Mouse (Mus musculus): ENCODE data around the gene Capn12. TPM values are rescaled to one million over a fixed set of nuclear protein-coding genes. Genes with fewer than 3 reads are reported as not detected.

The Capn12 gene
- polyA plus RNA-seq, 1 experiment from 2014 or later, result 0.29 TPM

DNA sequence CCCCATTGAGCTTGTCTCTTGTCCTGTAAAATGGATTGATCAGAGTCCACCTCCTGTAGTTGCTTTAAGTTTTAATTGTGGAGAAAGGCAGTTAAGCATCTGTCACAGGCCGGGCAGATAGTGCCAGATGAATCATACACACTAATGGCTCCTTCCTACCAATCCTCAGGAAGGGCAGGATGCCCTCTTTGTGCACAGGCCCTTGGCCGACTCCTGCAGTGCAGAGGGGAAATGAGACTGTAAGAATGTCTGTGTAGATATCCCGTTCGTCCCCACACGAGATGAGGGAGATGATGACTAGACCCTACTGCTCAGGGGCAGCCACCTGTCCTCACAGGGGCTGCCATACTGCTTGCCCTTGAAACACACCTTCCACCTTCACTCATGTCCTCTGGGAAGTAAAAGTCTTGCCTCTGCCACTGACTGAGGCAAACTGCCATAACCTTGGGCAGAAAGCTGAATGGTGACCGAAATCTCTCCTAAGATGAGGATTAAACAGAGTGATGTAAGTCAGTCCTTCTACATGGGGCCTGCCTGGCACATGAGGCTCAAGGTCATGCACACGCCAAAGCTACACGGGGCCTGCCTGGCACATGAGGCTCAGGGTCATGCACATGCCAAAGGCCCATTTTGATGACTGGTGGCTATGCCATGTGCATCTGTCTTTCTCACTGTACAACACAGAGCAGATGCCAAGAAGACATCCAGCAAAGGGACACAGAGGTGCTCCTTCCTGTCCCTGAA is 40.7 kb downstream of the Capn12 start:
- H3K4me1 ChIP-seq (ENCODE audit: control insufficient read depth, insufficient read depth, low read length), result peaks cover 98% of the 10 kb centered on the region
- 67% methylated on average over 8 of the region's 8 CpGs for WGBS
- no peak for ATAC-seq
- peaks cover 15% of the 10 kb centered on the region for H3K36me3 ChIP-seq (ENCODE audit: control insufficient read depth, insufficient read depth, low read length)
- peak overlapping the region; percentile 91 for H3K27ac ChIP-seq (ENCODE audit: low read length)
- no peak overlapping the region for H3K4me3 ChIP-seq (ENCODE audit: low read length)
- no peak overlapping the region for H3K4me2 ChIP-seq (ENCODE audit: low read depth, low read length)
- no peak overlapping the region for H3K9ac ChIP-seq (ENCODE audit: low read depth, low read length)
- H3K27me3 ChIP-seq (replicated peaks; ENCODE audit: control insufficient read depth, insufficient read depth, low read length), result no peaks in the 10 kb centered on the region
- H3K9me3 ChIP-seq (ENCODE audit: control insufficient read depth, low read length), result no peaks in the 10 kb centered on the region

- Histone ChIP-seq H3K4me1 (ENCODE audit: control insufficient read depth, insufficient read depth, low read length) (peaks cover 91% of the 10 kb centered on the region), H3K27ac (ENCODE audit: low read length) (peak overlapping the region; percentile 91), H3K4me3 (ENCODE audit: low read length) (no peak overlapping the region), H3K4me2 (ENCODE audit: low read depth, low read length) (no peak overlapping the region), H3K9me3 (ENCODE audit: control insufficient read depth, low read length) (no peaks in the 10 kb centered on the region), H3K27me3 (replicated peaks; ENCODE audit: control insufficient read depth, insufficient read depth, low read length) (no peaks in the 10 kb centered on the region), H3K36me3 (ENCODE audit: control insufficient read depth, insufficient read depth, low read length) (peaks cover 10% of the 10 kb centered on the region; the same call in 1 of the 2 replicates), H3K9ac (ENCODE audit: low read depth, low read length) (no peak overlapping the region; the same call in 1 of the 2 replicates)
- ATAC-seq, result no peak
- WGBS, result 59% methylated on average over 4 of the region's 4 CpGs
Observed at GRCm38 (mm10) chr7:28922606-28923005, 41.4 kb downstream of the Capn12 start.

DNA sequence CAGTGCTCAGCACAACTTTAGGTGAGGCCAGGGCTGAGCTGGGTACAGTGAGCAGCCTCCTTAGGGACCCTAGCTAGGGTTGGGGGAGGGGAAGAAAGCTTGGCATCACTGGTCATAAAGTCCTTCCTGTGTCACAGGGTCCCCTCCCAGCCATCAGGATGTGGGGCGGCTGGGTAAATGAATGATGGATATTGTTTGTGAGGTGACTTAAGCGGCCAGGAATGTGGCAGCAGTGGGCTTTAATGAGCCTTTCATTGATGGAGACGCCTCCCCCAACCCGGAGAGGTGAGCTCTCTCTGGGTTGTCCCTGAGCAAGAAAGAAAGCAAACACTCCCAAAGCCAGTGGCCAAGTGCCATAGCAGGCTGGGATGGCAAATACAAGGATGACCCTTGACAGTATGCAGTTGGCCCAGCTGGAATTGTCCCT is 42.7 kb downstream of the Capn12 start:
- no peaks in the 10 kb centered on the region for H3K27me3 ChIP-seq (replicated peaks; ENCODE audit: control insufficient read depth, insufficient read depth, low read length)
- ATAC-seq, result no peak
- no peak overlapping the region for H3K4me3 ChIP-seq (ENCODE audit: low read length)
- peaks cover 78% of the 10 kb centered on the region for H3K4me1 ChIP-seq (ENCODE audit: control insufficient read depth, insufficient read depth, low read length)
- H3K27ac ChIP-seq (ENCODE audit: low read length), result peak overlapping the region; percentile 91
- H3K9me3 ChIP-seq (ENCODE audit: control insufficient read depth, low read length), result no peaks in the 10 kb centered on the region
- peak overlapping the region; percentile 22; the same call in 1 of the 2 replicates for H3K4me2 ChIP-seq (ENCODE audit: low read depth, low read length)
- peaks cover 4% of the 10 kb centered on the region; the same call in 1 of the 2 replicates for H3K36me3 ChIP-seq (ENCODE audit: control insufficient read depth, insufficient read depth, low read length)
- peak overlapping the region; percentile 60 for H3K9ac ChIP-seq (ENCODE audit: low read depth, low read length)
- 16% methylated on average over 4 of the region's 4 CpGs for WGBS

DNA sequence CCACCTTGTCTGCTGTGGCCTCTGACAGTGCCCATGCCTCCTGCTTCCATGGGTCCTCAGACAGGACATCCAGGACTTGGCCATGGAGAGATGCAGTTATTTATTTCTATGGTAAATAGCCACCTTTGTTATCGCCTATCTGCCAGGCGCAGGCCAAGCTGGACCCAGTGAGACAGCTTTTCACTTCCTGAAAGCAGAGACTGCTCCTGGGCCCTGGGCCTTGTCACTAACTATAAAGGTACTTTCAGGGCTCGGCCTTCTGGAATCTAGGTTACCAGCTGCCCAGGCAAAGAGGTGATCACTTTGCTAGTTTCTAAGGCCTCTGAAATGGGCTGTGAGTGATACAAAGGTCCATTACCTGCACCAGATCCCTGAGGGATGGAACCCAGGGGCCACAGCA is 43.6 kb downstream of the Capn12 start:
- Histone ChIP-seq H3K4me2 (ENCODE audit: low read depth, low read length) (peak overlapping the region; percentile 35), H3K27me3 (replicated peaks; ENCODE audit: control insufficient read depth, insufficient read depth, low read length) (no peaks in the 10 kb centered on the region), H3K4me1 (ENCODE audit: control insufficient read depth, insufficient read depth, low read length) (peaks cover 78% of the 10 kb centered on the region), H3K9ac (ENCODE audit: low read depth, low read length) (peak overlapping the region; percentile 60), H3K9me3 (ENCODE audit: control insufficient read depth, low read length) (no peaks in the 10 kb centered on the region), H3K36me3 (ENCODE audit: control insufficient read depth, insufficient read depth, low read length) (peaks cover 4% of the 10 kb centered on the region; the same call in 1 of the 2 replicates), H3K27ac (ENCODE audit: low read length) (peak overlapping the region; percentile 91), H3K4me3 (ENCODE audit: low read length) (peak overlapping the region; percentile 18)
- peak; percentile 14 for ATAC-seq
- 45% methylated on average over 3 of the region's 3 CpGs for WGBS

DNA sequence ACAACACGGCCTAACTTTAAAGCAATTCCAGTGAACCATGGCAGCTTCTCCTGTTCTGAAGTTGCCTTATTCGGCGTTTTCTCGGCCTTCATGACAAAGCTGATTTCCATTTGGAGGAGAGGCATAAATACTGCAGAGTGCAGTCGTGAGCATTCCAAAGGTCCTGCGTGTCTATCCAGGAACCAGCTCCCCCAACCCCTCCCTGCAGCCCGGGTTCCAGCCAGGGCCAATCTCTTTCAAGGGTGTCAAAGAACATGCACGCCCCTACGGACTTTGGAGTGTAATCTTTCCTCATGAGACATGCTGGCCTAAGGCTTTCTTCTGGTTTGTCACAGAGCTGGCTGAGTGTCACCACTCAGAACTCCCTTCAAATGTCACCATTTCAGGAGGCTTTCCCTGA is 44.1 kb downstream of the Capn12 start:
- Histone ChIP-seq H3K36me3 (ENCODE audit: control insufficient read depth, insufficient read depth, low read length) (peaks cover 4% of the 10 kb centered on the region; the same call in 1 of the 2 replicates), H3K9ac (ENCODE audit: low read depth, low read length) (peak overlapping the region; percentile 60), H3K4me2 (ENCODE audit: low read depth, low read length) (peak overlapping the region; percentile 35), H3K4me3 (ENCODE audit: low read length) (no peak overlapping the region), H3K27ac (ENCODE audit: low read length) (peak overlapping the region; percentile 91), H3K9me3 (ENCODE audit: control insufficient read depth, low read length) (no peaks in the 10 kb centered on the region), H3K27me3 (replicated peaks; ENCODE audit: control insufficient read depth, insufficient read depth, low read length) (no peaks in the 10 kb centered on the region), H3K4me1 (ENCODE audit: control insufficient read depth, insufficient read depth, low read length) (peaks cover 78% of the 10 kb centered on the region)
- peak; percentile 94 for ATAC-seq
- 17% methylated on average over 9 of the region's 9 CpGs for WGBS

- WGBS, result 40% methylated on average over 2 of the region's 2 CpGs
- H3K4me1 ChIP-seq (ENCODE audit: control insufficient read depth, insufficient read depth, low read length), result peaks cover 77% of the 10 kb centered on the region
Observed at GRCm38 (mm10) chr7:28926172-28926571, 45.0 kb downstream of the Capn12 start.

GRCm38 (mm10) chr7:28929381-28929780 is 48.2 kb downstream of the Capn12 start:
- Histone ChIP-seq H3K27ac (ENCODE audit: low read length) (peak overlapping the region; percentile 83), H3K9me3 (ENCODE audit: control insufficient read depth, low read length) (no peaks in the 10 kb centered on the region), H3K4me1 (ENCODE audit: control insufficient read depth, insufficient read depth, low read length) (peaks cover 64% of the 10 kb centered on the region), H3K9ac (ENCODE audit: low read depth, low read length) (no peak overlapping the region), H3K36me3 (ENCODE audit: control insufficient read depth, insufficient read depth, low read length) (no peaks in the 10 kb centered on the region), H3K27me3 (replicated peaks; ENCODE audit: control insufficient read depth, insufficient read depth, low read length) (no peaks in the 10 kb centered on the region), H3K4me2 (ENCODE audit: low read depth, low read length) (0 out of 2 replicates have a peak overlapping the region, but pooled peaks have one; percentile 0), H3K4me3 (ENCODE audit: low read length) (no peak overlapping the region)
- WGBS, result 25% methylated on average over 3 of the region's 3 CpGs
- ATAC-seq, result no peak

More at GRCm38 (mm10) chr7:28926172-28926571, 45.0 kb downstream of the Capn12 start:
- ATAC-seq, result no peak
- Histone ChIP-seq H3K9me3 (ENCODE audit: control insufficient read depth, low read length) (no peaks in the 10 kb centered on the region), H3K36me3 (ENCODE audit: control insufficient read depth, insufficient read depth, low read length) (peaks cover 4% of the 10 kb centered on the region; the same call in 1 of the 2 replicates), H3K27ac (ENCODE audit: low read length) (peak overlapping the region; percentile 91), H3K9ac (ENCODE audit: low read depth, low read length) (peak overlapping the region; percentile 43; the same call in 1 of the 2 replicates), H3K4me3 (ENCODE audit: low read length) (no peak overlapping the region), H3K27me3 (replicated peaks; ENCODE audit: control insufficient read depth, insufficient read depth, low read length) (no peaks in the 10 kb centered on the region), H3K4me2 (ENCODE audit: low read depth, low read length) (no peak overlapping the region)

GRCm38 (mm10) chr7:28930320-28931031 is 49.3 kb downstream of the Capn12 start:
- peak overlapping the region; percentile 83 for H3K27ac ChIP-seq (ENCODE audit: low read length)
- no peaks in the 10 kb centered on the region for H3K9me3 ChIP-seq (ENCODE audit: control insufficient read depth, low read length)
- no peak for ATAC-seq
- H3K9ac ChIP-seq (ENCODE audit: low read depth, low read length), result peak overlapping the region; percentile 44
- H3K4me2 ChIP-seq (ENCODE audit: low read depth, low read length), result peak overlapping the region; percentile 19
- H3K4me3 ChIP-seq (ENCODE audit: low read length), result no peak overlapping the region
- WGBS, result 41% methylated on average over 5 of the region's 5 CpGs
- H3K36me3 ChIP-seq (ENCODE audit: control insufficient read depth, insufficient read depth, low read length), result no peaks in the 10 kb centered on the region
- H3K4me1 ChIP-seq (ENCODE audit: control insufficient read depth, insufficient read depth, low read length), result peaks cover 54% of the 10 kb centered on the region
- H3K27me3 ChIP-seq (replicated peaks; ENCODE audit: control insufficient read depth, insufficient read depth, low read length), result no peaks in the 10 kb centered on the region

GRCm38 (mm10) chr7:28931032-28931694 is 49.9 kb downstream of the Capn12 start:
- Histone ChIP-seq H3K9ac (ENCODE audit: low read depth, low read length) (no peak overlapping the region), H3K9me3 (ENCODE audit: control insufficient read depth, low read length) (no peaks in the 10 kb centered on the region), H3K27ac (ENCODE audit: low read length) (peak overlapping the region; percentile 83), H3K36me3 (ENCODE audit: control insufficient read depth, insufficient read depth, low read length) (no peaks in the 10 kb centered on the region), H3K27me3 (replicated peaks; ENCODE audit: control insufficient read depth, insufficient read depth, low read length) (no peaks in the 10 kb centered on the region), H3K4me1 (ENCODE audit: control insufficient read depth, insufficient read depth, low read length) (peaks cover 52% of the 10 kb centered on the region), H3K4me3 (ENCODE audit: low read length) (no peak overlapping the region), H3K4me2 (ENCODE audit: low read depth, low read length) (peak overlapping the region; percentile 19)
- ATAC-seq, result peak; percentile 92
- WGBS, result 64% methylated on average over 7 of the region's 7 CpGs
